Mouse (Mus musculus): ENCODE measurements around the gene Dcaf8. TPM values are rescaled to one million over a fixed set of nuclear protein-coding genes. Genes with fewer than 3 reads are reported as not detected.
A peak's percentile ranks its signal among the peaks of the same experiment; 100 is the strongest.

The Dcaf8 gene
- polyA plus RNA-seq, 1 experiment: 4.3 TPM

GRCm38 (mm10) chr1:172140160-172140559, 7.7 kb upstream of the Dcaf8 start:
- Histone ChIP-seq H3K27me3 (ENCODE audit: control insufficient read depth) (no peaks in the 10 kb centered on the region), H3K36me3 (ENCODE audit: control insufficient read depth) (peaks cover 10% of the 10 kb centered on the region), H3K4me1 (ENCODE audit: control insufficient read depth) (peaks cover 3% of the 10 kb centered on the region), H3K4me3 (replicated peaks) (no peak overlapping the region), H3K9me3 (ENCODE audit: control insufficient read depth, low read length) (no peaks in the 10 kb centered on the region)
- no peak for TF ChIP-seq TAL1 (IDR thresholded peaks at IDR 0.05; ENCODE audit: low read length)
- no peak for TF ChIP-seq GATA1 (IDR thresholded peaks at IDR 0.05; ENCODE audit: low read length)

GRCm38 (mm10) chr1:172140825-172141224, 7.1 kb upstream of the Dcaf8 start:
- TF ChIP-seq TAL1 (IDR thresholded peaks at IDR 0.05; ENCODE audit: low read length): no peak
- TF ChIP-seq GATA1 (IDR thresholded peaks at IDR 0.05; ENCODE audit: low read length): no peak
- Histone ChIP-seq H3K9me3 (ENCODE audit: control insufficient read depth, low read length) (no peaks in the 10 kb centered on the region), H3K4me1 (ENCODE audit: control insufficient read depth) (peaks cover 3% of the 10 kb centered on the region), H3K27me3 (ENCODE audit: control insufficient read depth) (no peaks in the 10 kb centered on the region), H3K36me3 (ENCODE audit: control insufficient read depth) (peaks cover 5% of the 10 kb centered on the region), H3K4me3 (replicated peaks) (no peak overlapping the region)

- no peaks in the 10 kb centered on the region for H3K27me3 ChIP-seq (ENCODE audit: control insufficient read depth)
- no peaks in the 10 kb centered on the region for H3K9me3 ChIP-seq (ENCODE audit: control insufficient read depth, low read length)
- no peak overlapping the region for H3K4me3 ChIP-seq (replicated peaks)
- peaks cover 3% of the 10 kb centered on the region for H3K4me1 ChIP-seq (ENCODE audit: control insufficient read depth)
- TF ChIP-seq GATA1 (IDR thresholded peaks at IDR 0.05; ENCODE audit: low read length) (no peak), TAL1 (IDR thresholded peaks at IDR 0.05; ENCODE audit: low read length) (no peak)
- no peaks in the 10 kb centered on the region for H3K36me3 ChIP-seq (ENCODE audit: control insufficient read depth)
These were observed 6.4 kb upstream of the Dcaf8 start for GRCm38 (mm10) chr1:172141529-172141928.

- peaks cover 12% of the 10 kb centered on the region for H3K4me1 ChIP-seq (ENCODE audit: control insufficient read depth)
- no peaks in the 10 kb centered on the region for H3K36me3 ChIP-seq (ENCODE audit: control insufficient read depth)
- no peaks in the 10 kb centered on the region for H3K27me3 ChIP-seq (ENCODE audit: control insufficient read depth)
- H3K9me3 ChIP-seq (ENCODE audit: control insufficient read depth, low read length): no peaks in the 10 kb centered on the region
- TF ChIP-seq GATA1 (IDR thresholded peaks at IDR 0.05; ENCODE audit: low read length): no peak
- no peak for TF ChIP-seq TAL1 (IDR thresholded peaks at IDR 0.05; ENCODE audit: low read length)
- no peak overlapping the region for H3K4me3 ChIP-seq (replicated peaks)
These were observed 4.3 kb upstream of the Dcaf8 start for GRCm38 (mm10) chr1:172143570-172143969.

DNA sequence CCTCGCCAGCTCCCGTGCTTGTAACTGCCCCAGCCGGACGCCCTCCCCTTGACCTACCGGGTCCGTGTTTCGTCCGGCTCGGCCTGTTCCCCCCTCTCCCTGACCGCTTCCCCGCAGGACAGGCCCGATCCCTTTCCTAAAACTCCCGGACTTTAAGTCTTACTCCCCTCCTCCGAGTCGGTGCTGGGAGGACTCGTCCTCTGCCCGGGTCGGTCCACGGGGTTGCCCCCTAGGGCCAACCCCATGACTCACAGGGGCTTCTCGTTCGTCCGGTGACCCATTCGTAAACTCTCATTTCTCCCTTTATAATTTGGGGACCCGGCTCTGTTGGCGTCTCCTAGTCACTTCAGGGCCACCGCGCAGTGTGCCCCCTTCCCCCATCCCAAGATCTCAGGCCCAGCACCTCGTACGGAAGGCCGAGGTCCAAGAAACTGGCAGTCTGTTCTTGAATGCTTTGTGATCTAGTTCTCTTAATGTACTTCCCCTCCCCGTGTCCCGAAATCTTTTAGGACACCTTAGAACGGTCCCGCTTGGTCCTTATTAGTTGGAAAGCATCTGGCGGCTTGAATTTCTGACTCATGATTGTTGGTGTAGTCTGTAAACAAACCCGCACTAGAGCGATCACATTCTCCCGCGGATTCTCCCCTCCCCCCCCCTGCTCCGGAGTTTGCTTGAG, 533 bp downstream of the Dcaf8 start:
- Histone ChIP-seq H3K27me3 (ENCODE audit: control insufficient read depth) (no peaks in the 10 kb centered on the region), H3K36me3 (ENCODE audit: control insufficient read depth) (peaks cover 42% of the 10 kb centered on the region), H3K4me1 (ENCODE audit: control insufficient read depth) (peaks cover 39% of the 10 kb centered on the region), H3K4me3 (replicated peaks) (peak overlapping the region; percentile 100), H3K9me3 (ENCODE audit: control insufficient read depth, low read length) (no peaks in the 10 kb centered on the region)
- TF ChIP-seq TAL1 (IDR thresholded peaks at IDR 0.05; ENCODE audit: low read length): no peak
- no peak for TF ChIP-seq GATA1 (IDR thresholded peaks at IDR 0.05; ENCODE audit: low read length)

DNA sequence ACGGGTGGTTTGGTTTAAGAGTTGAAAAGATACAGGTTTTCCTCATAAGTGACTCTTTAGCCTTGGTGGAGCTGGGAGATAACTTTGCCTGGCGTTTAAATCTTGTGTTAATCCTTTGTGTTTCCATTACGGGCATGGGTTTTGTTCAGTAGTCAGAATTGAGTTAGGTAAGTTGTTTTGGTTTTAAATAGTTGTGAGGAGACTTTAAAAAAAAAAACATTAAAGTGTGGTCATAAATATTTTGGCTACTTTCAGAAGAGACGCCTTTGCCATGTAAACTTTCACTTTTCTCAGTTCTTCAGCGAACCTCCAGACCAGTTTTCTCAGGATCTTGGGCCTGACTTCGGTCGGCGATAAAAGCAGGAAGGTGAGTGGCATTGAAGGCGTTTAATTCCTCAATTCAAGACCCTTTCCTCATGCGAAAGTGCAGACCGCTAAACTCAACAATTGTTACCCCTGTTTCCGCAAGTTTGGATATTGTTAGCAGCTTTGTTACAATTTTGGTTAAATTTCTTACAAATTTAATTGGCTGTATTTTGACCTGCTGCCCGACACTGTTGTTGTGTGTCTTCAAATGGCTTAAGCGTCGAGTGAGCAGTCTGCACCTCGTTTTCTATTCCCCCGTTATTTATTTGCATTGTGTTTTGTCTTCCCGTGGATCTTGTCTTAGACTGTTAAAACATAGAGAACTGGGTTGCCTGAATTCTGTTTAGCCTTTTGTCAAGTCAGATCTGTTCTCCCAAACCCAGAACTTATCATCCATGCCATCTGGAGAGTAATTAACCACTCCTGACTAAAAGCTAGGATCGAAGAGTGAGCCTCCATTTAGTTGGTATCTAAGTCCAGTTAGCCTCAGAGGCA, 1.3 kb downstream of the Dcaf8 start:
- Histone ChIP-seq H3K4me3 (replicated peaks) (peak overlapping the region; percentile 100), H3K4me1 (ENCODE audit: control insufficient read depth) (peaks cover 41% of the 10 kb centered on the region), H3K9me3 (ENCODE audit: control insufficient read depth, low read length) (no peaks in the 10 kb centered on the region), H3K36me3 (ENCODE audit: control insufficient read depth) (peaks cover 50% of the 10 kb centered on the region), H3K27me3 (ENCODE audit: control insufficient read depth) (no peaks in the 10 kb centered on the region)
- TF ChIP-seq GATA1 (IDR thresholded peaks at IDR 0.05; ENCODE audit: low read length) (peak; percentile 53), TAL1 (IDR thresholded peaks at IDR 0.05; ENCODE audit: low read length) (peak; percentile 21; the same call in 1 of the 3 replicates)

- peaks cover 81% of the 10 kb centered on the region for H3K36me3 ChIP-seq (ENCODE audit: control insufficient read depth)
- no peak for TF ChIP-seq TAL1 (IDR thresholded peaks at IDR 0.05; ENCODE audit: low read length)
- TF ChIP-seq GATA1 (IDR thresholded peaks at IDR 0.05; ENCODE audit: low read length): no peak
- no peak overlapping the region for H3K4me3 ChIP-seq (replicated peaks)
- H3K27me3 ChIP-seq (ENCODE audit: control insufficient read depth): no peaks in the 10 kb centered on the region
- no peaks in the 10 kb centered on the region for H3K9me3 ChIP-seq (ENCODE audit: control insufficient read depth, low read length)
- peaks cover 43% of the 10 kb centered on the region for H3K4me1 ChIP-seq (ENCODE audit: control insufficient read depth)
These were observed 6.7 kb downstream of the Dcaf8 start for GRCm38 (mm10) chr1:172154536-172154935.

- peaks cover 37% of the 10 kb centered on the region for H3K4me1 ChIP-seq (ENCODE audit: control insufficient read depth)
- H3K4me3 ChIP-seq (replicated peaks): no peak overlapping the region
- H3K9me3 ChIP-seq (ENCODE audit: control insufficient read depth, low read length): no peaks in the 10 kb centered on the region
- H3K36me3 ChIP-seq (ENCODE audit: control insufficient read depth): peaks cover 77% of the 10 kb centered on the region
- H3K27me3 ChIP-seq (ENCODE audit: control insufficient read depth): no peaks in the 10 kb centered on the region
- TF ChIP-seq TAL1 (IDR thresholded peaks at IDR 0.05; ENCODE audit: low read length) (no peak), GATA1 (IDR thresholded peaks at IDR 0.05; ENCODE audit: low read length) (no peak)
These were observed 7.6 kb downstream of the Dcaf8 start for GRCm38 (mm10) chr1:172155518-172155917.

GRCm38 (mm10) chr1:172159970-172160369, 12.1 kb downstream of the Dcaf8 start:
- TF ChIP-seq GATA1 (IDR thresholded peaks at IDR 0.05; ENCODE audit: low read length) (no peak), TAL1 (IDR thresholded peaks at IDR 0.05; ENCODE audit: low read length) (no peak)
- Histone ChIP-seq H3K36me3 (ENCODE audit: control insufficient read depth) (peaks cover 74% of the 10 kb centered on the region), H3K4me3 (replicated peaks) (no peak overlapping the region), H3K9me3 (ENCODE audit: control insufficient read depth, low read length) (no peaks in the 10 kb centered on the region), H3K4me1 (ENCODE audit: control insufficient read depth) (peaks cover 22% of the 10 kb centered on the region), H3K27me3 (ENCODE audit: control insufficient read depth) (no peaks in the 10 kb centered on the region)

Data from erythroblast, embryonic 14.5 days (primary cell).